Mouse (Mus musculus) erythroblast, embryonic 14.5 days (primary cell): ENCODE measurements at regions not wholly inside any gene's neighbourhood (a gene's known extent, or its start where the extent isn't known, plus 50 kb on each side); places are given as distances from the start of the nearest gene placed in this dataset.

Source experiments
- GATA1 ChIP-seq: IDR thresholded peaks from 2 replicates; pipeline ENCODE4 v1.6.1; 2012; ENCODE audit warnings: low read length, inconsistent platforms, mixed read lengths
- TAL1 ChIP-seq: IDR thresholded peaks from 3 replicates; pipeline ENCODE4 v1.6.1; 2012; ENCODE audit warnings: low read length, inconsistent platforms, mixed read lengths

DNA sequence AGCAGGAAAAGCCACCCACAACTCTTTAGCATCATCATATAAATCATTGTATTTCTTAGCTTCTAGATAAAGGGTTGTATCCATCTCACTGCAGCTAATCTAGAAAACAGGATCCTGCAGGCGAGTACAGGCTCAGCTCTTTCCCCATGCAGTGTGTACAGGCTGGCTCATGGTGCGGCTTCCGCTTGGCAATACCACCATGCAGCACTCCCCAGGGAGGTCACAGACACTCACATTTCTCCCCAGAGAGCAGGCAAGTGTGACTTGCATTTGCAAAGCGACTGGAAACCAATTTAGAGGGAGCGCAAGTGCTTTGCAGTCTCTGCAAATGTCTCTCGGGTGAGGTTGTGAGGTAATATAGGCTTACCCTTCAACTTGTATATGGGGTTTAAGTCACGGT is 69.1 kb upstream of the Zfp366 start:
- TF ChIP-seq TAL1 (no peak), GATA1 (no peak)
